Mouse (Mus musculus) limb, embryonic 11.5 days (tissue): ENCODE data around the gene Ppm1a. TPM values are rescaled to one million over a fixed set of nuclear protein-coding genes. Genes with fewer than 3 reads are reported as not detected.
"Not testable (repeated sequence)": the region's sequence is repeated elsewhere in the genome, so short reads cannot be mapped to it uniquely, and the experiment has no call there.

Experiments
- ATAC-seq: fragments of 200-750 bp; cut with Nextera tagmentation; 2 replicates; pipeline ENCODE4 v1.8.0; 2017; ENCODE audit warnings: low read depth; ENCODE audit not compliant: insufficient number of reproducible peaks, low FRiP score, low TSS enrichment
- DNase-seq: peaks from one replicate; pipeline ENCODE4 v3.0.0-alpha.2; 2015; ENCODE audit warnings: low spot score
- H3K27ac ChIP-seq: fragments of 300-500 bp; sonication (generic); replicated peaks from 2 replicates; pipeline ENCODE4 v1.5.1; 2014; ENCODE audit warnings: low read depth, mild to moderate bottlenecking, low read length
- H3K27me3 ChIP-seq: fragments of 300-500 bp; sonication (generic); 2 replicates; pipeline ENCODE4 v1.6.1; 2014; ENCODE audit warnings: mild to moderate bottlenecking, low read length, mixed read lengths; ENCODE audit not compliant: control insufficient read depth, insufficient read depth
- H3K36me3 ChIP-seq: fragments of 300-500 bp; sonication (generic); 2 replicates; pipeline ENCODE4 v1.6.1; 2014; ENCODE audit warnings: mild to moderate bottlenecking, low read length, moderate library complexity, mixed read lengths; ENCODE audit not compliant: control insufficient read depth, insufficient read depth
- H3K4me1 ChIP-seq: fragments of 300-500 bp; sonication (generic); 2 replicates; pipeline ENCODE4 v1.6.1; 2014; ENCODE audit warnings: low read length, mixed read lengths; ENCODE audit not compliant: control insufficient read depth, insufficient read depth
- H3K4me2 ChIP-seq: fragments of 300-500 bp; sonication (generic); 2 replicates; pipeline ENCODE4 v1.6.1; 2014; ENCODE audit warnings: low read depth, mild to moderate bottlenecking, moderate library complexity; ENCODE audit not compliant: severe bottlenecking
- H3K4me3 ChIP-seq: fragments of 300-500 bp; sonication (generic); 2 replicates; pipeline ENCODE4 v1.5.1; 2014; ENCODE audit warnings: low read depth, low read length
- H3K9ac ChIP-seq: fragments of 300-500 bp; sonication (generic); 2 replicates; pipeline ENCODE4 v1.6.1; 2014; ENCODE audit warnings: mild to moderate bottlenecking, low read length
- H3K9me3 ChIP-seq: fragments of 300-500 bp; sonication (generic); 2 replicates; pipeline ENCODE4 v1.6.1; 2016; ENCODE audit warnings: low read length; ENCODE audit not compliant: control insufficient read depth
- WGBS: fragments of 180-500 bp; shearing (Covaris S2); extraction: QIAGEN DNeasy Blood & Tissue Kit; methylation state at CpG from one replicate; pipeline ENCODE4 v1.1.7; 2014; 5-methylcytosine and 5-hydroxymethylcytosine counted together
- polyA plus RNA-seq: library from polyadenylated mRNA; unstranded; fragments of >200 nt; fragmentation: Nextera tagmentation; extraction: Ambion mirVana; gene quantifications from 2 replicates; pipeline ENCODE4 v1.2.1, GENCODE M21; 2014

Ppm1a gene
- polyA plus RNA-seq, 1 experiment from 2014 or later = 69.1 TPM

DNA sequence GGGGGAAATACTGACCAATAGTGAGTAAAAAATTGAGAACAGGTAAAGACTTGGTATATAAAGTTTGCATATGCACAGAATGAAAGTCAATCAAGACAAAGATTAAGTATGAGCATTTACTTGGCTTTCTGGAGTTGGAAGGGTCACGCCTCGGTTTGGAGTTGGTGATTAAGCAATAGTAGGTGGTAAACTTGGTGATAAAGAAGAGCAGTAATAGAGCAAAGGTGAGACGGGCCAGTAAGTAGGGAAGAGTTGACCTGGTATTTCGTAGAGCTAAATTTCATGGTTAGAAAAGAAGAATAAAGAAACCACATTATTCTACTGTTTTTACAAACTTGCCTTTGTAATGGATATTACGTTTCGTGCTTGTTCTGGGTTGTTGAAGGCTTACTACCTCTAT is 10.6 kb downstream of the Ppm1a start:
- DNase-seq (no peak), ATAC-seq (no peak)
- Histone ChIP-seq H3K4me2 (no peak overlapping the region), H3K27ac (no peak overlapping the region), H3K4me3 (no peak overlapping the region), H3K27me3 (no peaks in the 10 kb centered on the region), H3K9me3 (no peaks in the 10 kb centered on the region), H3K9ac (no peak overlapping the region), H3K36me3 (no peaks in the 10 kb centered on the region), H3K4me1 (no peaks in the 10 kb centered on the region)
- 92% methylated on average over 6 of the region's 6 CpGs for WGBS

DNA sequence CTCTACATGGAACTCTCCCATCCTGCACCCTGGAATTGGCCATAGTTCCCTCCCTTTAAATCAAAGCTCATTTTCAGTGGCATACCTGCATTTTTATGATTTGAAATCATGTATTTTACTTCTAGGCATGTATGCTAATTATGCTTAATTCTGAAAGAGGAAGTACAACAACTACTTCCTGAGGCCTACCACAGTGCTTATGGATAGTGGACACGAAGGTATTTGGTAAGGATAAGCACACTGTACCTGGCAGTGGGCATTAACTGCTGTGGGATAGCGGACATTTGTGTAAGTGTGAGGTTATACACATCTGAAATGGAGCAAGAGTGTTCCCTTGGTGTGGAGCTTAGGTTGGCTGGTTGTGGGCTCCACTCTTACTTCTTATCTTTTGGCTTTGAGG is 11.0 kb downstream of the Ppm1a start:
- Histone ChIP-seq H3K36me3 (no peaks in the 10 kb centered on the region), H3K27ac (no peak overlapping the region), H3K4me1 (no peaks in the 10 kb centered on the region), H3K9me3 (no peaks in the 10 kb centered on the region), H3K27me3 (no peaks in the 10 kb centered on the region), H3K4me2 (no peak overlapping the region), H3K9ac (no peak overlapping the region), H3K4me3 (no peak overlapping the region)
- 86% methylated on average over 2 of the region's 2 CpGs for WGBS
- ATAC-seq (no peak), DNase-seq (no peak)

DNA sequence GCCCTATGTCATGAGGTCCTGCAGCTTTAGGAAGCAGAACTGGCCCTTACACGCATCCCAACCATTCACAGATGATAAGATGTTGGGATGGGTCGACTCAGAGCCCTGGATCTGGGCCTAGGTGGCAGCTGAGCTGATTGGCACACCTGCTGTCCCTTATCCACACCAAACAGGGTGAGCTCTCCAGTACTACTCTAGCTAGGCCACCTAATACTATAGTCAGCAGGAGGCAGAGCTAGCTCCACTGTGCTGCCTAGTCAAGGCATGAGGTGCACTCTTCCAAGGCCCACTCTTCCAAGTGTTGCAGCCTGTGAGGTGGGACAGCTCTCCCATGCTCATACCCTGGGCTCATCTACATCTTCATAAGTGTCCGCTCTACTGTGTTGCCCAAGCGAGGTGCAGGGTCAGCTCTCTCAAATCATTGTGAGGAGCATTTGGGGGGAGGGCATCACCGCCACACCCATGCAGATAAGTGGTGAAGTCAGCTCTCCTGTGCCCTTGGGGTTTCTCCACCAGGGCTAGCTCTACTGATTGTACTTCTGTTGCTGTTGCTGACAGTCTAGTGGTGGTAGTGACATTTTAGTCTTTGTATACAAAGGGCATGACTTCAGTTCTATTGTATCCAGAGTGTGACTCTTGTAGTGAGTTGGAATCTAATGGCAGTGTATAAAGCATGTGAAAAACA is 12.4 kb downstream of the Ppm1a start:
- no peak overlapping the region for H3K4me3 ChIP-seq
- WGBS = 93% methylated on average over 5 of the region's 5 CpGs
- DNase-seq = no peak
- no peak for ATAC-seq
- H3K36me3 ChIP-seq = no peaks in the 10 kb centered on the region
- H3K4me1 ChIP-seq = no peaks in the 10 kb centered on the region
- H3K4me2 ChIP-seq = no peak overlapping the region
- H3K27ac ChIP-seq = no peak overlapping the region
- H3K27me3 ChIP-seq = no peaks in the 10 kb centered on the region
- H3K9ac ChIP-seq = no peak overlapping the region
- no peaks in the 10 kb centered on the region for H3K9me3 ChIP-seq

DNA sequence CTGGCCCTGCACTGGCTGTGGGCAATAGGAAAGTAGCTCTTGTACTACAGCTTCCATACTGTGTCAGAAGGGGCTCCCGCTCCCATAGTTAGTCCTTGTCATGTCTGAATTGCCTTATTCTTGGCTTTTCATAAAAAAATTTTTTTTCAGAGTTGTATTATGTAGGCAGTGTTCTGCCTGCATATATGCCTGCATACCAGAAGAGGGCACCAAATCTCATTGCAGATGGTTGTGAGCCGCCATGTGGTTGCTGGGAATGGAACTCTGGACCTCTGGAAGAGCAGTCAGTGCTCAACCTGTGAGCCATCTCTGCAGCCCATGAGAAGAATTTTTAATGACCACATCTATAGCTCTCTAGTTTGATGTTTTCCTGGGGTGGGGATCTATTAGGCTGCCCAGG is 13.9 kb downstream of the Ppm1a start:
- no peak for DNase-seq
- WGBS = 98% methylated on average over 2 of the region's 2 CpGs
- no peaks in the 10 kb centered on the region for H3K9me3 ChIP-seq
- no peak overlapping the region for H3K4me2 ChIP-seq
- no peaks in the 10 kb centered on the region for H3K27me3 ChIP-seq
- H3K27ac ChIP-seq = no peak overlapping the region
- no peak overlapping the region for H3K4me3 ChIP-seq
- no peak overlapping the region for H3K9ac ChIP-seq
- no peak for ATAC-seq
- H3K4me1 ChIP-seq = no peaks in the 10 kb centered on the region
- H3K36me3 ChIP-seq = no peaks in the 10 kb centered on the region

DNA sequence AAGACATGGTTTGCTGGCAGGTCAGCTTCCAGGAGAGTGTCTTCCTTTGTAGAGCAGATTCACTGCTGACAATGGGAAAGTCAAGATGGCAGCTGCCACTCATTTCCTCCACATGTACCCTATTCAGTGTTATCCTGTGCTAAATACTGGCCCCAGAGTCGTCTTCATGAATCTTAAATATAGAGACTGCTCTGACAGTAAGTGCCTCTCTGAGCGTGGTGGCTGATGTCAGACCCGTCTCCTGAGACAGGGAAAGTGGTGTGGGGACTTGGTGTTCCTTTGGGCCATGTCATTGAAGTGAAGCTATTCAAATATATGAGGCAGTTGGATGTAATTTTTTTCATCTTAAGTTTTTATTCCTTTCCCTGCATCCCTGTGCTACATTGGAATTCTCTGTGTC is 14.5 kb downstream of the Ppm1a start:
- Histone ChIP-seq H3K4me2 (no peak overlapping the region), H3K9ac (no peak overlapping the region), H3K27ac (no peak overlapping the region), H3K27me3 (no peaks in the 10 kb centered on the region), H3K4me1 (no peaks in the 10 kb centered on the region), H3K9me3 (no peaks in the 10 kb centered on the region), H3K36me3 (no peaks in the 10 kb centered on the region), H3K4me3 (no peak overlapping the region)
- ATAC-seq = no peak
- no peak for DNase-seq
- 88% methylated on average over 3 of the region's 3 CpGs for WGBS

DNA sequence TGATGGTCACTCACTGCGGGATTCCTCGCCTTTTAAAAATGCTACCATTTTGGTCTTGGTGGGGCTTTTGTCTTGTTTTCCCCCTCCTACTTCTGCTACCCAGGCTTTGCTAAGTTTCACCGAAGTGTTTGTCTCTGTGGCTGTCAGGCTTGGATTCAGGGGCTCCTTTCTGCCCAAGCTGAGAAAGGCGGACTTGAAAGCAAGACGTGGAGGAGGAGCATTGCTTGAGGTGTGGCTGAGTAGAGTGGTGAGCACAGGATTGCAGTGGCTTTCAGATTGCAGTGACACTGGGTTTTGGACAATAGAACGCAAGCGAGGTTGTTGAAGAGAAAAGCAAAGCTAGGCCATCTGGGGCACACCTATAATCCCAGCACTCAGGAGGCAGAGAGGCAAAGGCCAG is 16.7 kb downstream of the Ppm1a start:
- H3K9ac ChIP-seq = no peak overlapping the region
- ATAC-seq (no peak), DNase-seq (no peak)
- H3K4me2 ChIP-seq = no peak overlapping the region
- H3K27ac ChIP-seq = no peak overlapping the region
- no peaks in the 10 kb centered on the region for H3K27me3 ChIP-seq
- H3K4me3 ChIP-seq = no peak overlapping the region
- WGBS = 76% methylated on average over 7 of the region's 7 CpGs
- no peaks in the 10 kb centered on the region for H3K9me3 ChIP-seq
- H3K4me1 ChIP-seq = no peaks in the 10 kb centered on the region
- H3K36me3 ChIP-seq = no peaks in the 10 kb centered on the region

DNA sequence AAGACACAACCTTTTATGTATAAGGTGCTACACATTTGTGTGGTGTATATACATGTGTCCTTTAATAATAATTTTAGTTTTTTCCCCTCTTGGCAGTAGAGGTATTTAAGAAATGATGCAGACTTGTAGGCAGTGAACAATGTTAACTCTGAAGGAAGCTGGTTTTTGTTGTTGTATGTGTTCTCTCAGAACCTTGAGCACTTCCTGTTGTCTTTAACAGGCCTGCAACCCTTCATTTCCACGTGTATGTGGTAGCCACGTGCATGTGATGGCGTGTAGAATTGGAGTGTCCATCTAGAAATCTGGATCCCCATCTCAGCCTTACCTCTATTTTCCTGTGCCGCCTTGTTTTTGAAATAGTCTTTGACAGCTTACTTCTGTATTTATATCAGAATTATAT is 20.0 kb downstream of the Ppm1a start:
- WGBS = 78% methylated on average over 4 of the region's 4 CpGs
- no peak for DNase-seq

DNA sequence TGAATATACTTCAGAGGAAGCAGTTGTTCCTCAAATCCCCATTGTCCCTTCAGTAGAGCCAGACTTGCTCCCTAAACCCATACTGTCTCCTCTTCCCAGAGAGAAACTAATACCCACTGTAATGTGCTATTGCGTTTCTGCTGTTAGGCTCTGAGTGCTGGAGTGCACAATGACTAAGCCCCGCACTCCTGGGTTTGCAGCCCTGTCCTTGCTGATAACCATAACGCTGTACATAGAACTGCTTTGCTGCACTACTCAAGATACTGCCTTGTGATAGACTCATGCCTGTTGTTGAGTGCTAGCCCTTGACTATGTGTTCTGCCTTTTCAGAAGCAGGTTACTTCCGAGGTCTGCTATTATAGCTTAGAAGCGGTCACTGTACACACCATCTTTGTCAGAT is 22.9 kb downstream of the Ppm1a start:
- WGBS = 92% methylated on average over 5 of the region's 5 CpGs
- H3K27me3 ChIP-seq = no peaks in the 10 kb centered on the region
- no peak for DNase-seq

More for the DNA sequence above, 20.0 kb downstream of the Ppm1a start:
- ATAC-seq = no peak
- H3K4me2 ChIP-seq = no peak overlapping the region
- H3K9me3 ChIP-seq = no peaks in the 10 kb centered on the region
- H3K36me3 ChIP-seq = no peaks in the 10 kb centered on the region
- H3K4me3 ChIP-seq = no peak overlapping the region
- no peak overlapping the region for H3K27ac ChIP-seq
- H3K4me1 ChIP-seq = no peaks in the 10 kb centered on the region
- H3K9ac ChIP-seq = no peak overlapping the region
- no peaks in the 10 kb centered on the region for H3K27me3 ChIP-seq

DNA sequence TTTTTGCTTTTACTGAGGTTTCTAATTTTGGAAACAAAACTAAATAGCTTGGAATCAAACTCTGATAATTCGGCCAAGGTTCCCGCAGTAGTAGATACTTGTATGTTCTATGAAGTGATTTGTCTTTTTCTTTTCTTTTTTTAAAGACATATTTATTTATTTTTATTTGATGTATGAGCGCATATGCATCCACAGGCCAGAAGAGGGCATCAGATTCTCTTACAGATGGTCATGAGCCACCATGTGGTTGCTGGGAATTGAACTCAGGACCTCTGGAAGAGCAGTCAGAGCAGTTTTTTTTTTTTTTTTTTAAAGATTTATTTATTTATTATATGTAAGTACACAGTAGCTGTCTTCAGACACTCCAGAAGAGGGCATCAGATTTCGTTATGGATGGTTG is 25.5 kb downstream of the Ppm1a start:
- not testable (repeated sequence) for H3K4me1 ChIP-seq, H3K27me3 ChIP-seq, H3K9me3 ChIP-seq, H3K4me2 ChIP-seq, DNase-seq, H3K9ac ChIP-seq, H3K4me3 ChIP-seq, H3K27ac ChIP-seq, ATAC-seq, H3K36me3 ChIP-seq
- 93% methylated on average over 4 of the region's 4 CpGs for WGBS

More for the DNA sequence above, 22.9 kb downstream of the Ppm1a start:
- Histone ChIP-seq H3K4me1 (no peaks in the 10 kb centered on the region), H3K9ac (no peak overlapping the region), H3K4me3 (no peak overlapping the region), H3K36me3 (peaks cover 6% of the 10 kb centered on the region), H3K9me3 (no peaks in the 10 kb centered on the region), H3K4me2 (no peak overlapping the region), H3K27ac (no peak overlapping the region)
- ATAC-seq = no peak
